Mouse (Mus musculus): ENCODE measurements around the gene Elmod3.

DNA sequence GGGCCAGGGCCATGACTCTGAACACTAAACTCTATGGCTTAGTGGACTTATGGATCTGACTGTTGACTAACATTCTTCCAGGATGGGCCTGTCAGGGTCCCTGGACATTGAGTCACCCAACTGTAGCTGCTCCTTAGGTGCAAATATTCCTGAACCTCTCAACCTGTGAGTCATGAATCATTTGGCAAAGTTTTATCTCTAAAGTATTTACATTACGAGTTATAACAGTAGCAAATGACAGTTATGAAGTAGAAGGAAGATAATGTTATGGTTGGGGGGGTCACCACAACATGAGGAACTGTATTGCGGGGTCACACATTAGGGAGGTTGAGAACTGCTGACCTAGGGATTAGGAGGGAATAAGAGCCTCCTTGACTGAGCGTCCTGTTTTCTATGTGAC lies 50.4 kb downstream of the Elmod3 start:
- TF ChIP-seq CTCF (IDR thresholded peaks at IDR 0.05; ENCODE audit: low read depth, low read length) (no peak), POLR2A (IDR thresholded peaks at IDR 0.05; ENCODE audit: insufficient read depth, low read length) (no peak)

Data from ES-Bruce4 (cell line).